ENCODE assay signal across 8 mouse cellular contexts in the genomic region with DNA sequence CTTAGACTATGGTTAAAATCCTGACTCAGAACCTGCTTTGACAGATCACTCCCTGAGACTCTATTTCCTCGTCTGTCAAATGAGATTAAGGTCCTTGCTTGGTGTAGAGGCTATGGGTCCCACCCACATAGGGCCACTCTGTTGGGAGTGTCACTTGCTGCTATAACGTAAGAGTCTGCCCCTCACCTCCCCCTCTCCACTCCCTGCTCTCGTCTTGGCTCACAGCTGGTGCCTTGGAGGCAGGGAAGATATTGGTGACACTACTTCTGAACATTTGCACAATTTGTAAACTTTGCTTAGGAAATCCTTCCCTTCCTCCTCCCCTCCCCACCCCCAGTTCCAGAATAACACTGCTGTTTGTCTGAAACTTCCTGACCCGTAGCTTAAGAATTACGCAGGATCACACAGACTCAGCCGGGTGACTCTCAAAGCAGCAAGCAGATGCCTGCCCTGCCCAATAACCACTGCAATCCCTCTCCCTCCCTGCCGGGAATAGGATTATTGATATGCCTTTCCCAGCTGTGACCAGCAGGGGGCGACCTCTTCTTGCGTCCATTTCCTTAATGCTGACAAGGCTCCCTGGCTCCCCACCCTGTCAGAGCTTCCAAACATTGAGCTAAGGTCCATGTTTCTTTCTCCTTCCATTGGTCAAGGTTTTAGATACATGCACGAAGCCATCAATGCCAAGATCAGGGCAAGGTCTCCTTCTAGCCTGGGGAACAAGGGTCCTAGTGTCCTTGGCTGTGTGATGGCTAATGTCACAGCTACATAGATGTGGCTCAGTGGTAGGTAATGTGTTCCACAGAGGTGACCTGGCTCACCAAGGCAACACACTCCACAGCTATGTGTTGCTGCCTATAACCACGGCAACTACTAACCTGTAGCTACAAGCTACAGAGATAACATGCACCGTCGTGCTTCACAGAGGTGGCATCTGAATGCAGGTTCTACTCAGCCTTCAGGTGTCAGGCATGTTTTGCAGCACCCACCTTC.
A peak's percentile ranks its signal among the peaks of the same experiment; 100 is the strongest.
DNase-seq lines count a peak whose midpoint lies in the region; ATAC-seq and TF ChIP-seq lines count a peak whose summit lies in the region.

No protein-coding gene starts in this region.

- H3K4me1 ChIP-seq in bone marrow macrophage, adult 2 months (ENCODE audit: control insufficient read depth, insufficient read depth, low read length) = no peaks in the 10 kb centered on the region
- H3K4me1 ChIP-seq in lung, adult 2 months (ENCODE audit: control insufficient read depth, insufficient read depth, low read length) = 0 out of 2 replicates have a peak, but pooled peaks cover 7% of the 10 kb centered on the region
- peaks cover 18% of the 10 kb centered on the region for H3K4me1 ChIP-seq in neural tube, embryonic 15.5 days

- H3K4me3 ChIP-seq in C2C12 (ENCODE audit: insufficient read depth, poor library complexity, severe bottlenecking) = no peak overlapping the region
- H3K4me3 ChIP-seq in bone marrow macrophage, adult 2 months (ENCODE audit: insufficient read depth, low read length) = no peak overlapping the region
- H3K4me3 ChIP-seq in lung, adult 2 months (replicated peaks; ENCODE audit: extremely low read depth, low read depth, low read length) = no peak overlapping the region
- no peak overlapping the region for H3K4me3 ChIP-seq in neural tube, embryonic 15.5 days (replicated peaks)

- no peaks in the 10 kb centered on the region for H3K27me3 ChIP-seq in C2C12 (ENCODE audit: control insufficient read depth, insufficient read depth, insufficient read length)
- H3K27me3 ChIP-seq in neural tube, embryonic 15.5 days (replicated peaks) = 0 out of 2 replicates have a peak, but pooled peaks cover 3% of the 10 kb centered on the region

- peak; percentile 84 for DNase-seq in fibroblast of lung, adult 2 months (ENCODE audit: low read depth)
- DNase-seq in heart, postnatal 14 days = peak; percentile 66 to 81
- peak; percentile 19 for DNase-seq in large intestine, adult 2 months (ENCODE audit: low read depth, low spot score)
- DNase-seq in lung, adult 2 months = peak; percentile 67
- peak; percentile 11 to 15 for DNase-seq in thymus, adult 18-20 months

- no peak overlapping the region for H3K9ac ChIP-seq in neural tube, embryonic 15.5 days (replicated peaks)

- no peak for TF ChIP-seq POLR2A in bone marrow macrophage, adult 2 months (IDR thresholded peaks at IDR 0.05; ENCODE audit: borderline replicate concordance, low read depth, low read length)
- TF ChIP-seq POLR2A in lung, adult 2 months (IDR thresholded peaks at IDR 0.05; ENCODE audit: borderline replicate concordance, extremely low read depth, low read depth, low read length) = no peak

- no peaks in the 10 kb centered on the region for H3K9me3 ChIP-seq in neural tube, embryonic 15.5 days (replicated peaks)

- peak; percentile 73 for TF ChIP-seq CTCF in C2C12 (IDR thresholded peaks at IDR 0.05; ENCODE audit: control insufficient read depth, insufficient read depth, insufficient read length)
- peak; percentile 94 for TF ChIP-seq CTCF in bone marrow macrophage, adult 2 months (IDR thresholded peaks at IDR 0.05; ENCODE audit: low read depth, low read length)
- peak; percentile 90 for TF ChIP-seq CTCF in lung, adult 2 months (IDR thresholded peaks at IDR 0.05; ENCODE audit: insufficient read depth, low read length)

- no peak overlapping the region for H3K27ac ChIP-seq in bone marrow macrophage, adult 2 months (ENCODE audit: insufficient read depth, low read depth, low read length)
- H3K27ac ChIP-seq in neural tube, embryonic 15.5 days (replicated peaks) = peak overlapping the region; percentile 33; the same call in 1 of the 2 replicates

- no peak overlapping the region for H3ac ChIP-seq in C2C12 (ENCODE audit: control insufficient read depth, insufficient read length, low read depth)

- intact Hi-C loops in heart, postnatal 14 days (cut with DNase I) = loop anchor here (2.0 to 5.0 kb wide), 3 partner anchors 174 to 308 kb away; no protein-coding TSS in a partner anchor

- ATAC-seq in neural tube, embryonic 15.5 days (ENCODE audit: low FRiP score) = peak; percentile 57; the same call in 1 of the 2 replicates

- no peaks in the 10 kb centered on the region for H3K79me3 ChIP-seq in C2C12 (ENCODE audit: low read depth)

- no peaks in the 10 kb centered on the region for H3K79me2 ChIP-seq in C2C12 (ENCODE audit: control insufficient read depth, insufficient read depth)

- 23% methylated on average over 13 of the region's 13 CpGs for WGBS in large intestine, adult 2 months
- 21% methylated on average over 13 of the region's 13 CpGs for WGBS in lung, adult 2 months
- 24% methylated on average over 13 of the region's 13 CpGs for WGBS in neural tube, embryonic 15.5 days

- H3K4me2 ChIP-seq in neural tube, embryonic 15.5 days = no peak overlapping the region

- H3K36me3 ChIP-seq in C2C12 (ENCODE audit: control insufficient read depth, insufficient read depth) = no peaks in the 10 kb centered on the region
- H3K36me3 ChIP-seq in neural tube, embryonic 15.5 days = no peaks in the 10 kb centered on the region

TF ChIP-seq in C2C12, 6 proteins besides CTCF, POLR2A, EP300 and RAD21:
- TF ChIP-seq FOSL1 (IDR thresholded peaks at IDR 0.05; ENCODE audit: insufficient read depth, low read length, poor library complexity, severe bottlenecking) (no peak), MYOG (IDR thresholded peaks at IDR 0.05; ENCODE audit: control insufficient read depth, extremely low read depth, insufficient read length) (no peak), USF1 (IDR thresholded peaks at IDR 0.05; ENCODE audit: low read depth) (no peak), MAX (IDR thresholded peaks at IDR 0.05) (no peak), CEBPB (IDR thresholded peaks at IDR 0.05; ENCODE audit: low read depth) (no peak), MYOD1 (IDR thresholded peaks at IDR 0.05; ENCODE audit: control insufficient read depth, insufficient read length, low read depth) (no peak)

Comparison
In these comparisons a context has a peak if more than half of its experiments do, and no peak if none do; other contexts are left out.
1. DNase-seq: peak in every context shown above with its lines; median percentile 84 in fibroblast of lung, adult 2 months; 74 in heart, postnatal 14 days; 67 in lung, adult 2 months; 19 in large intestine, adult 2 months; 13 in thymus, adult 18-20 months.